Mouse (Mus musculus) intestine, embryonic 16.5 days (tissue): ENCODE data around the gene Ercc1. TPM values are rescaled to one million over a fixed set of nuclear protein-coding genes. Genes with fewer than 3 reads are reported as not detected.

Experiments
- ATAC-seq: fragments of 200-750 bp; cut with Nextera tagmentation; 2 replicates; pipeline ENCODE4 v1.8.0; 2017; ENCODE audit warnings: moderate TSS enrichment, moderate library complexity
- H3K27ac ChIP-seq: fragments of 300-500 bp; sonication (generic); 2 replicates; pipeline ENCODE4 v1.5.1; 2014; ENCODE audit warnings: mild to moderate bottlenecking, low read length
- H3K27me3 ChIP-seq: fragments of 300-500 bp; sonication (generic); replicated peaks from 2 replicates; pipeline ENCODE4 v1.6.1; 2014; ENCODE audit warnings: low read length, control low read depth, mixed read lengths; ENCODE audit not compliant: control insufficient read depth, insufficient read depth
- H3K36me3 ChIP-seq: fragments of 300-500 bp; sonication (generic); 2 replicates; pipeline ENCODE4 v1.6.1; 2014; ENCODE audit warnings: low read length, control low read depth; ENCODE audit not compliant: control insufficient read depth, insufficient read depth
- H3K4me1 ChIP-seq: fragments of 300-500 bp; sonication (generic); 2 replicates; pipeline ENCODE4 v1.6.1; 2014; ENCODE audit warnings: low read length, control low read depth, mixed read lengths; ENCODE audit not compliant: control insufficient read depth, insufficient read depth
- H3K4me2 ChIP-seq: fragments of 300-500 bp; sonication (generic); 2 replicates; pipeline ENCODE4 v1.6.1; 2014; ENCODE audit warnings: low read depth, low read length, control low read depth
- H3K4me3 ChIP-seq: fragments of 300-500 bp; sonication (generic); 2 replicates; pipeline ENCODE4 v1.5.1; 2014; ENCODE audit warnings: mild to moderate bottlenecking, low read length
- H3K9ac ChIP-seq: fragments of 300-500 bp; sonication (generic); 2 replicates; pipeline ENCODE4 v1.6.1; 2014; ENCODE audit warnings: low read depth, low read length
- H3K9me3 ChIP-seq: fragments of 300-500 bp; sonication (generic); 2 replicates; pipeline ENCODE4 v1.6.1; 2016; ENCODE audit warnings: low read length, control low read depth; ENCODE audit not compliant: control insufficient read depth
- WGBS: fragments of 180-500 bp; shearing (Covaris S2); extraction: QIAGEN DNeasy Blood & Tissue Kit; methylation state at CpG from one replicate; pipeline ENCODE4 v1.1.7; 2014; 5-methylcytosine and 5-hydroxymethylcytosine counted together
- polyA plus RNA-seq: library from polyadenylated mRNA; unstranded; fragments of >200 nt; fragmentation: Nextera tagmentation; extraction: Ambion mirVana; gene quantifications from 2 replicates; pipeline ENCODE4 v1.2.1, GENCODE M21; 2015

Ercc1 gene
- polyA plus RNA-seq, 1 experiment from 2014 or later: 51.3 TPM

- WGBS: 38% methylated on average over 7 of the region's 7 CpGs
- H3K4me2 ChIP-seq: peak overlapping the region; percentile 90; the same call in 1 of the 2 replicates
- no peaks in the 10 kb centered on the region for H3K36me3 ChIP-seq
- no peak overlapping the region for H3K9ac ChIP-seq
- H3K4me1 ChIP-seq: peaks cover 9% of the 10 kb centered on the region; the same call in 1 of the 2 replicates
- no peak overlapping the region for H3K4me3 ChIP-seq
- no peak for ATAC-seq
- no peaks in the 10 kb centered on the region for H3K9me3 ChIP-seq
- peaks cover 8% of the 10 kb centered on the region; the same call in 1 of the 2 replicates for H3K27me3 ChIP-seq
- no peak overlapping the region for H3K27ac ChIP-seq
Observed at GRCm38 (mm10) chr7:19320637-19321036, 23.9 kb upstream of the Ercc1 start.

- Histone ChIP-seq H3K27ac (no peak overlapping the region), H3K27me3 (peaks cover 8% of the 10 kb centered on the region; the same call in 1 of the 2 replicates), H3K9me3 (no peaks in the 10 kb centered on the region), H3K4me3 (no peak overlapping the region), H3K36me3 (no peaks in the 10 kb centered on the region), H3K4me2 (no peak overlapping the region), H3K9ac (no peak overlapping the region), H3K4me1 (peaks cover 11% of the 10 kb centered on the region; the same call in 1 of the 2 replicates)
- 41% methylated on average over 5 of the region's 5 CpGs for WGBS
- no peak for ATAC-seq
Observed at GRCm38 (mm10) chr7:19321464-19321863, 23.1 kb upstream of the Ercc1 start.

GRCm38 (mm10) chr7:19322489-19322888 is 22.1 kb upstream of the Ercc1 start:
- no peak for ATAC-seq

GRCm38 (mm10) chr7:19324221-19324620 is 20.4 kb upstream of the Ercc1 start:
- H3K27me3 ChIP-seq: peaks cover 8% of the 10 kb centered on the region; the same call in 1 of the 2 replicates
- H3K4me3 ChIP-seq: no peak overlapping the region
- H3K9me3 ChIP-seq: no peaks in the 10 kb centered on the region
- ATAC-seq: no peak
- WGBS: 85% methylated on average over 11 of the region's 11 CpGs
- peaks cover 20% of the 10 kb centered on the region for H3K4me1 ChIP-seq
- H3K27ac ChIP-seq: no peak overlapping the region
- no peak overlapping the region for H3K9ac ChIP-seq
- no peaks in the 10 kb centered on the region for H3K36me3 ChIP-seq
- H3K4me2 ChIP-seq: no peak overlapping the region

More at GRCm38 (mm10) chr7:19322489-19322888, 22.1 kb upstream of the Ercc1 start:
- H3K36me3 ChIP-seq: no peaks in the 10 kb centered on the region
- H3K4me1 ChIP-seq: peaks cover 18% of the 10 kb centered on the region
- H3K4me3 ChIP-seq: no peak overlapping the region
- 53% methylated on average over 9 of the region's 9 CpGs for WGBS
- no peak overlapping the region for H3K4me2 ChIP-seq
- no peaks in the 10 kb centered on the region for H3K9me3 ChIP-seq
- H3K27me3 ChIP-seq: peaks cover 8% of the 10 kb centered on the region; the same call in 1 of the 2 replicates
- H3K27ac ChIP-seq: no peak overlapping the region
- H3K9ac ChIP-seq: no peak overlapping the region

- peaks cover 8% of the 10 kb centered on the region; the same call in 1 of the 2 replicates for H3K27me3 ChIP-seq
- 71% methylated on average over 21 of the region's 21 CpGs for WGBS
- peaks cover 11% of the 10 kb centered on the region for H3K4me1 ChIP-seq
- H3K36me3 ChIP-seq: no peaks in the 10 kb centered on the region
- H3K4me2 ChIP-seq: no peak overlapping the region
- H3K9ac ChIP-seq: no peak overlapping the region
- no peak overlapping the region for H3K4me3 ChIP-seq
- H3K9me3 ChIP-seq: no peaks in the 10 kb centered on the region
- H3K27ac ChIP-seq: no peak overlapping the region
- ATAC-seq: no peak; the same call in 1 of the 2 replicates
Observed at GRCm38 (mm10) chr7:19325262-19326199, 19.0 kb upstream of the Ercc1 start.

- peaks cover 11% of the 10 kb centered on the region for H3K4me1 ChIP-seq
- H3K27me3 ChIP-seq: peaks cover 6% of the 10 kb centered on the region; the same call in 1 of the 2 replicates
- H3K4me3 ChIP-seq: peak overlapping the region; percentile 52
- peak overlapping the region; percentile 55 for H3K9ac ChIP-seq
- peak overlapping the region; percentile 77 for H3K4me2 ChIP-seq
- WGBS: under 1% methylated on average over 18 of the region's 20 CpGs
- peak overlapping the region; percentile 75 for H3K27ac ChIP-seq
- peak; percentile 76 for ATAC-seq
- no peaks in the 10 kb centered on the region for H3K36me3 ChIP-seq
- no peaks in the 10 kb centered on the region for H3K9me3 ChIP-seq
Observed at GRCm38 (mm10) chr7:19326359-19326758, 18.2 kb upstream of the Ercc1 start.

GRCm38 (mm10) chr7:19327128-19327527 is 17.4 kb upstream of the Ercc1 start:
- Histone ChIP-seq H3K27me3 (peaks cover 4% of the 10 kb centered on the region; the same call in 1 of the 2 replicates), H3K9ac (peak overlapping the region; percentile 61), H3K9me3 (no peaks in the 10 kb centered on the region), H3K36me3 (no peaks in the 10 kb centered on the region), H3K27ac (peak overlapping the region; percentile 75), H3K4me2 (peak overlapping the region; percentile 77), H3K4me1 (peaks cover 11% of the 10 kb centered on the region), H3K4me3 (peak overlapping the region; percentile 52)
- peak; percentile 77 for ATAC-seq
- under 1% methylated on average over 21 of the region's 22 CpGs for WGBS

- no peak for ATAC-seq
- Histone ChIP-seq H3K4me1 (peaks cover 11% of the 10 kb centered on the region), H3K4me2 (peak overlapping the region; percentile 77; the same call in 1 of the 2 replicates), H3K9ac (peak overlapping the region; percentile 61; the same call in 1 of the 2 replicates), H3K27me3 (no peaks in the 10 kb centered on the region; the same call in 1 of the 2 replicates), H3K27ac (no peak overlapping the region), H3K4me3 (no peak overlapping the region), H3K36me3 (no peaks in the 10 kb centered on the region), H3K9me3 (no peaks in the 10 kb centered on the region)
- WGBS: 75% methylated on average over 5 of the region's 5 CpGs
Observed at GRCm38 (mm10) chr7:19327782-19328181, 16.8 kb upstream of the Ercc1 start.

- Histone ChIP-seq H3K4me2 (no peak overlapping the region), H3K27ac (no peak overlapping the region), H3K4me3 (no peak overlapping the region), H3K27me3 (no peaks in the 10 kb centered on the region), H3K4me1 (peaks cover 11% of the 10 kb centered on the region), H3K9me3 (no peaks in the 10 kb centered on the region), H3K36me3 (no peaks in the 10 kb centered on the region), H3K9ac (no peak overlapping the region)
- no peak for ATAC-seq
Observed at GRCm38 (mm10) chr7:19328425-19328824, 16.2 kb upstream of the Ercc1 start.
